Mouse (Mus musculus): ENCODE measurements around the gene Atp2b2. TPM values are rescaled to one million over a fixed set of nuclear protein-coding genes. Genes with fewer than 3 reads are reported as not detected.

Gene Atp2b2
- total and polyA plus RNA-seq, 3 experiments, result 0.04 TPM; not detected in 2

DNA sequence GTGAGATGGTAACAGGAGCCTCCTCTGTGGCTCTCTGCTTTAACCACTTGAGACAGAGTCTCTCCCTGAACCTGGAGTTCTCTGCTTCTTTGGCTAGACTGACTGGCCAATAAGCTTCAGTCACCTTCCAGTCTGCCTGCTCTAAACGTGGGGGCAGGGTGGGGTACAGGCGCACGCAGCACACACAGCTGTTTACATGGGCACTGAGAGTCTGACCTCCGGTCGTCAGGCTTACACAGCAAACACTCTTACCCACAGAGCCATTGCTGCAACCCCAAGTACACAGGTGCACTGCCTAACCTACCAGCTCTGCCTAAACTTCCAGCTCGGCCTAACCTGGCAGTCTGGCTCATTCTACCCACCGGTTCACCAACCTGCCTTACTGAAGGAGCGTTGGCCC, 251.4 kb downstream of the Atp2b2 start:
- no peaks in the 10 kb centered on the region for H3K4me1 ChIP-seq (ENCODE audit: control insufficient read depth in 1 of 2, insufficient read depth in 2 of 2, low read length in 2 of 2)

DNA sequence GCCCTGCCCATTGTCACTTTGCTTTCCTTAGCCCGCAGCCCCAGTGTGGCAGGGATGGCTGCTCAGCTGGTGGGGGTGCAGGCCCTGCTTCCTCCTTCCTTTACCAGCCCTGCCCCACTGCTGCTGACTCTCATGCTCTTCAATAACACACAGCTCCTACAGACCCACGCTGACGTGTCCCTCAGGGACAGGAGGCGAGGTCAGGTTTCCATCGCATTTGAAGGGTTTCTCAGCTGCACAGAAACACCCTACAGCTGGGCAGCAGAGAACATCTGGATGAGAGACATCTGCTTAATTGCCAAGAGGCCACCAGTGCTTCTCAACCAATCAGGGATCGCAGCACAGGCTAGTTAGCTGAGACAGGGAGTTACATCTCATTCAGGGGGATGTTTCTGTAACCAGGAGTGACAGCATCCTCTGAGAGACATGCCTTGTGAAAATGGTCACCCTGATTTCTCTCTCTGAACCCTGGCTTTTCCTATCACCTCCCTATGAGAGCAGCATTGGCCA, 254.9 kb downstream of the Atp2b2 start:
- Histone ChIP-seq H3K79me2 (ENCODE audit: control insufficient read depth, insufficient read depth, low read length, poor library complexity) (no peaks in the 10 kb centered on the region), H3K9ac (ENCODE audit: control insufficient read depth, low read depth, low read length, poor library complexity, severe bottlenecking) (no peak overlapping the region), H3K4me3 (ENCODE audit: control insufficient read depth in 1 of 2, insufficient read depth in 1 of 2, low read depth in 2 of 2, low read length in 2 of 2) (no peak overlapping the region), H3K27ac (ENCODE audit: control insufficient read depth, low read depth, low read length) (no peak overlapping the region), H3K27me3 (ENCODE audit: control insufficient read depth in 1 of 2, insufficient read depth in 2 of 2, low read length in 2 of 2) (no peaks in the 10 kb centered on the region), H3K36me3 (ENCODE audit: control insufficient read depth in 1 of 2, insufficient read depth in 2 of 2, low read length in 2 of 2) (no peaks in the 10 kb centered on the region), H3K9me3 (replicated peaks; ENCODE audit: insufficient read depth, low read length) (no peaks in the 10 kb centered on the region), H3K4me1 (ENCODE audit: control insufficient read depth in 1 of 2, insufficient read depth in 2 of 2, low read length in 2 of 2) (no peaks in the 10 kb centered on the region)
- DNase-seq (ENCODE audit: low read depth, low spot score), result no peak
- TF ChIP-seq KAT2A (conservative IDR thresholded peaks at IDR 0.05; ENCODE audit: low read depth, low read length), result no peak
- no peak for TF ChIP-seq ZKSCAN1 (IDR thresholded peaks at IDR 0.05; ENCODE audit: low read depth, low read length)

More for the DNA sequence above, 251.4 kb downstream of the Atp2b2 start:
- Histone ChIP-seq H3K27ac (ENCODE audit: control insufficient read depth, low read depth, low read length) (no peak overlapping the region), H3K27me3 (ENCODE audit: control insufficient read depth in 1 of 2, insufficient read depth in 2 of 2, low read length in 2 of 2) (no peaks in the 10 kb centered on the region), H3K36me3 (ENCODE audit: control insufficient read depth in 1 of 2, insufficient read depth in 2 of 2, low read length in 2 of 2) (no peaks in the 10 kb centered on the region), H3K9me3 (replicated peaks; ENCODE audit: insufficient read depth, low read length) (no peaks in the 10 kb centered on the region), H3K9ac (ENCODE audit: control insufficient read depth, low read depth, low read length, poor library complexity, severe bottlenecking) (no peak overlapping the region), H3K4me3 (ENCODE audit: control insufficient read depth in 1 of 2, insufficient read depth in 1 of 2, low read depth in 2 of 2, low read length in 2 of 2) (no peak overlapping the region), H3K79me2 (ENCODE audit: control insufficient read depth, insufficient read depth, low read length, poor library complexity) (no peaks in the 10 kb centered on the region)
- TF ChIP-seq SMC3 (IDR thresholded peaks at IDR 0.05; ENCODE audit: low read depth, low read length) (no peak), RAD21 (IDR thresholded peaks at IDR 0.05; ENCODE audit: low read depth, low read length) (no peak)
- no peak for DNase-seq (ENCODE audit: low read depth, low spot score)

- H3K4me1 ChIP-seq (ENCODE audit: control insufficient read depth in 1 of 2, insufficient read depth in 2 of 2, low read length in 2 of 2), result no peaks in the 10 kb centered on the region
- H3K4me3 ChIP-seq (ENCODE audit: control insufficient read depth in 1 of 2, insufficient read depth in 1 of 2, low read depth in 2 of 2, low read length in 2 of 2), result no peak overlapping the region
- DNase-seq (ENCODE audit: low read depth, low spot score), result no peak
- TF ChIP-seq EP300 (IDR thresholded peaks at IDR 0.05; ENCODE audit: low read depth in 1 of 2, low read length in 2 of 2), result no peak
- no peak for TF ChIP-seq CHD1 (IDR thresholded peaks at IDR 0.05; ENCODE audit: low read depth, low read length)
- no peak for TF ChIP-seq ZC3H11A (IDR thresholded peaks at IDR 0.05; ENCODE audit: low read depth, low read length)
- no peaks in the 10 kb centered on the region for H3K79me2 ChIP-seq (ENCODE audit: control insufficient read depth, insufficient read depth, low read length, poor library complexity)
- H3K27me3 ChIP-seq (ENCODE audit: control insufficient read depth in 1 of 2, insufficient read depth in 2 of 2, low read length in 2 of 2), result no peaks in the 10 kb centered on the region
- H3K36me3 ChIP-seq (ENCODE audit: control insufficient read depth in 1 of 2, insufficient read depth in 2 of 2, low read length in 2 of 2), result no peaks in the 10 kb centered on the region
- H3K9ac ChIP-seq (ENCODE audit: control insufficient read depth, low read depth, low read length, poor library complexity, severe bottlenecking), result no peak overlapping the region
- no peaks in the 10 kb centered on the region for H3K9me3 ChIP-seq (replicated peaks; ENCODE audit: insufficient read depth, low read length)
- no peak overlapping the region for H3K27ac ChIP-seq (ENCODE audit: control insufficient read depth, low read depth, low read length)
Measured at GRCm38 (mm10) chr6:113785658-113786057, 256.8 kb downstream of the Atp2b2 start.

GRCm38 (mm10) chr6:113778229-113778753, 264.1 kb downstream of the Atp2b2 start:
- no peaks in the 10 kb centered on the region for H3K79me2 ChIP-seq (ENCODE audit: control insufficient read depth, insufficient read depth, low read length, poor library complexity)
- TF ChIP-seq TBP (IDR thresholded peaks at IDR 0.05; ENCODE audit: low read depth, low read length) (no peak), HCFC1 (IDR thresholded peaks at IDR 0.05; ENCODE audit: low read depth, low read length) (no peak), ZKSCAN1 (IDR thresholded peaks at IDR 0.05; ENCODE audit: low read depth, low read length) (no peak), CHD1 (IDR thresholded peaks at IDR 0.05; ENCODE audit: low read depth, low read length) (no peak)
- H3K27ac ChIP-seq (ENCODE audit: control insufficient read depth, low read depth, low read length), result no peak overlapping the region
- no peaks in the 10 kb centered on the region for H3K9me3 ChIP-seq (replicated peaks; ENCODE audit: insufficient read depth, low read length)
- no peak for DNase-seq (ENCODE audit: low read depth, low spot score)
- H3K4me1 ChIP-seq (ENCODE audit: control insufficient read depth in 1 of 2, insufficient read depth in 2 of 2, low read length in 2 of 2), result no peaks in the 10 kb centered on the region
- H3K9ac ChIP-seq (ENCODE audit: control insufficient read depth, low read depth, low read length, poor library complexity, severe bottlenecking), result no peak overlapping the region
- H3K36me3 ChIP-seq (ENCODE audit: control insufficient read depth in 1 of 2, insufficient read depth in 2 of 2, low read length in 2 of 2), result no peaks in the 10 kb centered on the region
- H3K4me3 ChIP-seq (ENCODE audit: control insufficient read depth in 1 of 2, insufficient read depth in 1 of 2, low read depth in 2 of 2, low read length in 2 of 2), result no peak overlapping the region
- H3K27me3 ChIP-seq (ENCODE audit: control insufficient read depth in 1 of 2, insufficient read depth in 2 of 2, low read length in 2 of 2), result no peaks in the 10 kb centered on the region

Measured in MEL (cell line).